Mouse (Mus musculus) bone marrow, adult 2 months (tissue): ENCODE measurements around the gene 1810030O07Rik. TPM values are rescaled to one million over a fixed set of nuclear protein-coding genes. Genes with fewer than 3 reads are reported as not detected.
"Not testable (repeated sequence)": the region's sequence is repeated elsewhere in the genome, so short reads cannot be mapped to it uniquely, and the experiment has no call there.

Experiments
- H3K27ac ChIP-seq: fragments of 200-500 bp; 2 replicates; pipeline ENCODE4 v1.5.1; 2012; ENCODE audit warnings: low read depth, mild to moderate bottlenecking, control low read depth, inconsistent platforms, low read length; ENCODE audit not compliant: control insufficient read depth, poor library complexity, insufficient read depth
- H3K4me1 ChIP-seq: fragments of 200-500 bp; 2 replicates; pipeline ENCODE4 v1.6.1; 2011; ENCODE audit warnings: low read length; ENCODE audit not compliant: control insufficient read depth, insufficient read depth
- H3K4me3 ChIP-seq: fragments of 200-500 bp; replicated peaks from 2 replicates; pipeline ENCODE3; 2011; ENCODE audit warnings: mild to moderate bottlenecking, low read depth, low read length, control low read depth; ENCODE audit not compliant: control insufficient read depth
- CTCF ChIP-seq: fragments of 200-500 bp; IDR thresholded peaks from 2 replicates; pipeline ENCODE4 v1.5.1; 2011; ENCODE audit warnings: low read length, control low read depth; ENCODE audit not compliant: control insufficient read depth, insufficient read depth
- POLR2A ChIP-seq: fragments of 200-500 bp; IDR thresholded peaks from 2 replicates; pipeline ENCODE4 v1.6.1; 2011; ENCODE audit warnings: low read depth, mild to moderate bottlenecking, control low read depth, low read length, borderline replicate concordance; ENCODE audit not compliant: control insufficient read depth
- WGBS: fragments of 180-500 bp; shearing (Covaris S2); methylation state at CpG from one replicate; pipeline ENCODE4 v1.1.7; 2018; 5-methylcytosine and 5-hydroxymethylcytosine counted together
- polyA plus RNA-seq: library from polyadenylated mRNA; stranded (reverse); fragments of >200 nt; gene quantifications from 2 replicates; pipeline ENCODE4 v1.2.4, GENCODE M21; 2011; ENCODE audit warnings: low replicate concordance; ENCODE audit not compliant: missing spikeins, insufficient read depth, insufficient read length

1810030O07Rik gene
- polyA plus RNA-seq, 1 experiment, result 15.4 TPM

GRCm38 (mm10) chrX:12644976-12645375 is 28.5 kb downstream of the 1810030O07Rik start:
- TF ChIP-seq POLR2A (no peak), CTCF (no peak)
- no peak overlapping the region for H3K27ac ChIP-seq
- no peak overlapping the region for H3K4me3 ChIP-seq
- H3K4me1 ChIP-seq, result no peaks in the 10 kb centered on the region
- 75% methylated on average over 2 of the region's 2 CpGs for WGBS

- Histone ChIP-seq H3K27ac (no peak overlapping the region), H3K4me3 (no peak overlapping the region), H3K4me1 (no peaks in the 10 kb centered on the region)
- WGBS, result 72% methylated on average over 4 of the region's 4 CpGs
- TF ChIP-seq POLR2A, result no peak
- TF ChIP-seq CTCF, result no peak
Measured at GRCm38 (mm10) chrX:12625131-12625530, 48.3 kb downstream of the 1810030O07Rik start.

DNA sequence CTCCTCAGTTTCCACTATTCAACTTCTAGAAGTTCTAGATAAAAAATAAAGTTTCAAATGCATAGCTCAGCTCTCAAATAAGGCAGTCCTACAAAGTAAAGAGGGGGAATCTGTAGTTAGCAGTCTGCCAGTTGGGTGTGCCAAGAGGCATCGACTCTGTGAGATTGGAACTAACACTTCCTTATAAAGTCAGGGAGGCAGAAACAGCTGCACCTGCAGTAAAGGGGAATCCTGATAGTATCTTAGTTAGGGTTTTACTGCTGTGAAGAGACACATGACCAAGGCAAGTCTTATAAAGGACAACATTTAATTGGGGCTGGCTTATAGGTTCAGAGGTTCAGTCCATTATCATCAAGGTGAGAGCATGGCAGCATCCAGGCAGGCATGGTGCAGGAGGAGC is 61.1 kb downstream of the 1810030O07Rik start:
- H3K4me3 ChIP-seq, H3K4me1 ChIP-seq, H3K27ac ChIP-seq: not testable (repeated sequence)
- 75% methylated on average over 1 of the region's 1 CpGs for WGBS

DNA sequence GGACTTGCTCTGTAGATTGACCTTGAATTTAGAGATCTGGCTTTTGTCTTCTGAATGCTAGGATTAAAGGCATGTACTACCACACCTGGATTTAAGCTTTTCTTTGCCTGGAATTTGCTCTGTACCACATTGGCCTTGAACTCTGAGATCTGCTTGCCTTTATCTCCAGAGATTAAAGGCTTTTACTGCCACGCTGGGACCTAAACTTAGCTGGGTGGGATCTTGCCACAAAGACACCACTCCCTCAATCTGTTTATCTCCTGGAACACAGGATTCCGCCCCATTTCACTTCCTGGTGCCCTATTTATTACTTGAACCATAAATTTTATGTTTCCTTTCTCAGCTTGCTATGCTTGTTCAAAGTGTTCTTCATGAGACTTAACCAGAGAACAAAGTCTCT is 62.3 kb downstream of the 1810030O07Rik start:
- WGBS, result 61% methylated on average over 2 of the region's 2 CpGs
- no peak overlapping the region for H3K4me3 ChIP-seq
- no peaks in the 10 kb centered on the region for H3K4me1 ChIP-seq
- TF ChIP-seq POLR2A (no peak), CTCF (no peak)
- no peak overlapping the region for H3K27ac ChIP-seq

DNA sequence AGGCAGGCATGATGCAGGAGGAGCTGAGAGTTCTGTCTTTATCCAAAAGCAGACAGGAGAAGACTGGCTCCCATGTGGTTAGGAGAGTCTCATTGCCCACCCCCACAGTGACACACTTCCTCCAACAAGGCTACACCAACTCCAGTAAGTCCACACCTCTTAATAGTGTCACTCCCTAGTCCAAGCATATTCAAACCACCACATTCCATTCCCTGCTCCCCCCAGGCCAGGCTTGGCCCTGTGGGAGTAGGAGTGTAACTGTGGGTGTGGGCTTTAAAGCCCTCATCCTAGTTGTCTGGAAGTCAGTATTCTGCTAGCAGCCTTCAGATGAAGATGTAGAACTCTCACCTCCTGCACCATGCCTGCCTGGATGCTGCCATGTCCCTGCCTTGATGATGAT is 62.9 kb downstream of the 1810030O07Rik start:
- H3K4me3 ChIP-seq, H3K4me1 ChIP-seq, H3K27ac ChIP-seq: not testable (repeated sequence)

Other genes with a start within 250 kb of the 1810030O07Rik start
- gene Atp6ap2, start 85.9 kb downstream of the 1810030O07Rik start, polyA plus RNA-seq, result 13.3 and 22.0 TPM in 2 replicates
- gene Med14, start 88.4 kb upstream of the 1810030O07Rik start, polyA plus RNA-seq, result 5.5 TPM in 2 replicates